8 mouse cellular contexts compared by ENCODE assay signal in genomic region chr10:99190798-99191197, GRCm38 (mm10).
DNase-seq lines count a peak whose midpoint lies in the region; TF ChIP-seq lines count a peak whose summit lies in the region.

No protein-coding gene starts in this region.

- no peak overlapping the region for H3K27ac ChIP-seq in gastrocnemius, adult 2 months

- H3K4me3 ChIP-seq in gastrocnemius, adult 2 months = no peak overlapping the region

- peak; percentile 82 for TF ChIP-seq CTCF in gastrocnemius, adult 2 months (IDR thresholded peaks at IDR 0.05)

- intact Hi-C loops in gastrocnemius, adult 2 months (cut with DNase I) = loop anchor here (10.0 kb wide), 2 partner anchors 274 to 384 kb away; no protein-coding TSS in a partner anchor

- DNase-seq in gastrocnemius, adult 2 months = peak; percentile 67
- no peak for DNase-seq in gastrocnemius, postnatal 25 days
- peak; percentile 44 for DNase-seq in urinary bladder, postnatal 25 days (ENCODE audit: low spot score)
- no peak for DNase-seq in urinary bladder, postnatal 4 days (ENCODE audit: low spot score in 2 of 2)
- DNase-seq in cerebellum, postnatal 14 days = peak; percentile 45 to 62
- peak; percentile 73 to 79 for DNase-seq in kidney, postnatal 4 days
- peak; percentile 24 to 58 for DNase-seq in spleen, postnatal 14 days (ENCODE audit: low spot score in 2 of 2)
- no peak for DNase-seq in ovary, adult 18-20 months (ENCODE audit: low spot score)

Comparison
In these comparisons a context has a peak if more than half of its experiments do, and no peak if none do; other contexts are left out.
1. DNase-seq: peak in gastrocnemius, adult 2 months (single experiment), urinary bladder, postnatal 25 days (single experiment), cerebellum, postnatal 14 days (2 of 2), kidney, postnatal 4 days (2 of 2) and spleen, postnatal 14 days (2 of 2); none in gastrocnemius, postnatal 25 days (single experiment), urinary bladder, postnatal 4 days (0 of 2) and ovary, adult 18-20 months (single experiment).